Mouse (Mus musculus) hindbrain, embryonic 11.5 days (tissue): ENCODE measurements at regions not wholly inside any gene's neighbourhood (a gene's known extent, or its start where the extent isn't known, plus 50 kb on each side); places are given as distances from the start of the nearest gene placed in this dataset.

ENCODE experiments used
- ATAC-seq: fragments of 200-750 bp; cut with Nextera tagmentation; 2 replicates; pipeline ENCODE4 v1.8.0; 2017; ENCODE audit warnings: mild to moderate bottlenecking, moderate TSS enrichment, moderate library complexity; ENCODE audit not compliant: low FRiP score
- DNase-seq: peaks from one replicate; pipeline ENCODE4 v3.0.0-alpha.2; 2015; ENCODE audit warnings: low spot score
- H3K27ac ChIP-seq: fragments of 300-500 bp; sonication (generic); 2 replicates; pipeline ENCODE4 v1.5.1; 2014; ENCODE audit warnings: mild to moderate bottlenecking, low read depth, low read length
- H3K27me3 ChIP-seq: fragments of 300-500 bp; sonication (generic); 2 replicates; pipeline ENCODE4 v1.6.1; 2014; ENCODE audit warnings: mild to moderate bottlenecking, low read length, moderate library complexity, mixed read lengths; ENCODE audit not compliant: control insufficient read depth, insufficient read depth
- H3K36me3 ChIP-seq: fragments of 300-500 bp; sonication (generic); 2 replicates; pipeline ENCODE4 v1.6.1; 2014; ENCODE audit warnings: mild to moderate bottlenecking, low read length, moderate library complexity, mixed read lengths; ENCODE audit not compliant: control insufficient read depth, insufficient read depth
- H3K4me1 ChIP-seq: fragments of 300-500 bp; sonication (generic); replicated peaks from 2 replicates; pipeline ENCODE4 v1.6.1; 2014; ENCODE audit warnings: low read length, mixed read lengths; ENCODE audit not compliant: control insufficient read depth, insufficient read depth
- H3K4me2 ChIP-seq: fragments of 300-500 bp; sonication (generic); replicated peaks from 2 replicates; pipeline ENCODE4 v1.6.1; 2014; ENCODE audit warnings: mild to moderate bottlenecking, low read depth, low read length
- H3K4me3 ChIP-seq: fragments of 300-500 bp; sonication (generic); 2 replicates; pipeline ENCODE4 v1.5.1; 2014; ENCODE audit warnings: low read depth, low read length
- H3K9ac ChIP-seq: fragments of 300-500 bp; sonication (generic); 2 replicates; pipeline ENCODE4 v1.6.1; 2014; ENCODE audit warnings: low read depth, low read length
- H3K9me3 ChIP-seq: fragments of 300-500 bp; sonication (generic); 2 replicates; pipeline ENCODE4 v1.6.1; 2016; ENCODE audit warnings: low read length; ENCODE audit not compliant: control insufficient read depth
- WGBS: fragments of 180-500 bp; shearing (Covaris S2); extraction: QIAGEN DNeasy Blood & Tissue Kit; methylation state at CpG from one replicate; pipeline ENCODE4 v1.1.7; 2014; 5-methylcytosine and 5-hydroxymethylcytosine counted together

DNA sequence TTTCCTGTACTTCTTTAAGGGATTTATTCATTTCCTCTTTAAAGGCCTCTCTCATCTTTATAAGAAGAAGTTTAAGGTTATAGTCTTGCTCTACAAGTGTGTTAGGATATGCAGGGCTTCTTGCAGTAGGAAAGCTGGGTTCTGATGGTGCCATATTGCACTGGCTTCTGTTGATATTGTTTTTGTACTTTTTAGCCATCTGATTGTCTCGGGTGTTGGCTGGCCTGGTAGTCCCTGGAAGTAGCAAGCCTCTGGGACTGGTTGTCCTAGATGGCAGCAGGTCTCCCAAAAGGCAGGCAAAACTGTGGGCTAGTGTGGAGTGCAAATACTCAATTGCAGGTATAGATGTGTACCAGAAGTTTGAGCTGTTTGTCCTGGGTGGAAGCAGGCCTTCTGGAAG lies 147.1 kb downstream of the Ccdc71l start:
- DNase-seq (no peak), ATAC-seq (no peak)
- Histone ChIP-seq H3K36me3 (no peaks in the 10 kb centered on the region), H3K4me3 (no peak overlapping the region), H3K4me1 (no peaks in the 10 kb centered on the region), H3K9me3 (no peaks in the 10 kb centered on the region), H3K27me3 (no peaks in the 10 kb centered on the region), H3K9ac (no peak overlapping the region), H3K27ac (no peak overlapping the region), H3K4me2 (no peak overlapping the region)
- WGBS, result 67% methylated on average over 1 of the region's 1 CpGs

- Histone ChIP-seq H3K36me3 (no peaks in the 10 kb centered on the region), H3K27ac (no peak overlapping the region), H3K4me2 (no peak overlapping the region), H3K4me1 (no peaks in the 10 kb centered on the region), H3K9me3 (no peaks in the 10 kb centered on the region), H3K4me3 (no peak overlapping the region), H3K9ac (no peak overlapping the region), H3K27me3 (no peaks in the 10 kb centered on the region)
- no peak for ATAC-seq
- WGBS, result 89% methylated on average over 3 of the region's 3 CpGs
- no peak for DNase-seq
Measured at GRCm38 (mm10) chr12:32531216-32531615, 152.7 kb downstream of the Ccdc71l start.

DNA sequence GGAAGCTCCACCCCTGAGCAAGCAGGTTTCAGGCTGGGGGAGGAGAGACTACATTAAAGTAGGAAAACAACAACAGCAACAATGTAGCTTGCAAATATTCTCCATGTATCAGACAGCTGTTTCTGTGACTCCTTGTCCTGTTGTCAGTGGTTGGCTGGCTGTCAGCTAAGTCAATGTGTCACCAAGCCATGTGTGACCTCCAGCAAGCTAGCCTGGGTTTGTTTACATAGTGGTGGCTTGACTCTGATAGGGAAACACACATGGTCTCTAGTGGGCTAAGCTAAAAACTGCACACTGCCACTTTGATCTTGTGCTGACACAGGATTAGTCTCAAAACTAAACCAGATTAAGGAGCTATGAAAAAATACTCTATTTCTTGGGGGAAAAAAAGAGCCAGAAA lies 155.1 kb downstream of the Ccdc71l start:
- DNase-seq, result no peak
- no peak for ATAC-seq
- Histone ChIP-seq H3K4me1 (no peaks in the 10 kb centered on the region), H3K36me3 (no peaks in the 10 kb centered on the region), H3K4me3 (no peak overlapping the region), H3K4me2 (no peak overlapping the region), H3K27me3 (no peaks in the 10 kb centered on the region), H3K9ac (no peak overlapping the region), H3K9me3 (no peaks in the 10 kb centered on the region), H3K27ac (no peak overlapping the region)

DNA sequence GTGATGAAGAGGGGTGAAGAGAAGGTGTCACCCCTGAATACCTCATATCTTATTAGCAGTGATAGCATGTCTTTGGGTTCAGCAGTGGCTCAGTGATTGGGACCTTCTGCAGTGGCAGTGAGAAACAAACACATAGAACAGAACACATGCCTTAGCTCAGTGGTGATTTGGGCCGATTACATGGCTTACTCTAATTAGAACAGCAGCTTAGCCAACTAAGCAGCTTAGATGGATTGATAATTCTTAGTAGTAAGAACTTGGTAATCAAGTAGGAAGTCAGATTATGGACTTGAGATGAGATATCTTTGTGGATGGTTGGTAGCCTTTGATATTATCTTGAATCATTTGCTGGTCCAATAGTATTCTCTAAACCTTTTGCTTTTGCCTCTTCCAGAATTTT lies 167.0 kb downstream of the Ccdc71l start:
- H3K9me3 ChIP-seq, result no peaks in the 10 kb centered on the region
- 88% methylated on average over 1 of the region's 1 CpGs for WGBS
- no peaks in the 10 kb centered on the region for H3K36me3 ChIP-seq
- DNase-seq (no peak), ATAC-seq (no peak)
- no peak overlapping the region for H3K4me3 ChIP-seq
- no peak overlapping the region for H3K27ac ChIP-seq
- no peaks in the 10 kb centered on the region for H3K27me3 ChIP-seq
- H3K9ac ChIP-seq, result no peak overlapping the region
- no peak overlapping the region for H3K4me2 ChIP-seq
- no peaks in the 10 kb centered on the region for H3K4me1 ChIP-seq

DNA sequence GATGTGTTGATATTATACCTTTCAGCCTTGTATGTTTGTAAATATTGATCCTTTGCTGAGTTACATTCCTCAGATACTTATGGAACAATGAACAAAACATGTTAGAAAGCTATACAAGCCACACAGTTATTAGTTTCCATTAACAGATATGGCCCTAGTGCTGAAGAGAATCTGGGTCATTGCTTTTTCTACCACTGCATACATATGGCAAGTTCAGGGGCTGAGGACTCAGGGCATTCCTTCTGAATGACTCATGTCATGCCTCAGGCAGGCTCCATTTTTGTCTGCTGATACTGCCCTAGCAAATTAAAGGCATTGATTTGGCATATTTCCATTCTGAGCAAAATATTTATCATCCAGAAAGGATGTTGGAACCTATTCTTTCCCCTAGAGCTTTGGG lies 167.9 kb downstream of the Ccdc71l start:
- ATAC-seq (no peak), DNase-seq (no peak)
- Histone ChIP-seq H3K27ac (no peak overlapping the region), H3K9ac (no peak overlapping the region), H3K4me3 (no peak overlapping the region), H3K36me3 (no peaks in the 10 kb centered on the region), H3K27me3 (no peaks in the 10 kb centered on the region), H3K9me3 (no peaks in the 10 kb centered on the region), H3K4me2 (no peak overlapping the region), H3K4me1 (no peaks in the 10 kb centered on the region)

DNA sequence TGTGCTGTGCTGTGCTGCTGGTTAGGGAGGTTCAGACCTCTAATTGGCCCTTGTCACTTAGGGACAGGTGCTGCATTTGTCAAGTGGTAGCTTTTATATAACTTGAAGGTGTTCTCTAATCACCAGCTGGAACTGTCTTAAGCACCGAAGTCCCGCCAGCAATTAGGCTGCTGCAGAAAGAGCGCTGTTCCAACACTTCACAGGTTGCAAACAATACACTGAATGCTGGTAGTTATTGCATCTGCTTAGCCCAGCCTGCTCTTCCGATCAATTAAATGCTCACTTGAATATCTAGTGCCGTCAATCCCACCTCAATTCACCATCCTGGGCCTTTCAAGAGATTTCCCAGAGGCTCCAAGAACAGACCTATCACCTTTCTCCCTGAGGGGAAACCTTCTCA lies 175.3 kb downstream of the Ccdc71l start:
- no peak for DNase-seq
- 89% methylated on average over 5 of the region's 5 CpGs for WGBS
- Histone ChIP-seq H3K27me3 (no peaks in the 10 kb centered on the region), H3K9ac (no peak overlapping the region), H3K4me1 (no peaks in the 10 kb centered on the region), H3K4me2 (no peak overlapping the region), H3K9me3 (no peaks in the 10 kb centered on the region), H3K4me3 (no peak overlapping the region), H3K36me3 (no peaks in the 10 kb centered on the region), H3K27ac (no peak overlapping the region)
- no peak for ATAC-seq

GRCm38 (mm10) chr12:32567777-32568176 lies 189.3 kb downstream of the Ccdc71l start:
- Histone ChIP-seq H3K27ac (no peak overlapping the region), H3K36me3 (no peaks in the 10 kb centered on the region), H3K27me3 (no peaks in the 10 kb centered on the region), H3K9ac (no peak overlapping the region), H3K9me3 (no peaks in the 10 kb centered on the region), H3K4me1 (no peaks in the 10 kb centered on the region), H3K4me3 (no peak overlapping the region), H3K4me2 (no peak overlapping the region)
- ATAC-seq, result no peak
- DNase-seq, result no peak
- WGBS, result 75% methylated on average over 3 of the region's 3 CpGs

- H3K36me3 ChIP-seq, result no peaks in the 10 kb centered on the region
- DNase-seq (no peak), ATAC-seq (no peak)
- H3K4me3 ChIP-seq, result no peak overlapping the region
- no peaks in the 10 kb centered on the region for H3K4me1 ChIP-seq
- H3K9me3 ChIP-seq, result no peaks in the 10 kb centered on the region
- H3K27ac ChIP-seq, result no peak overlapping the region
- WGBS, result 84% methylated on average over 6 of the region's 6 CpGs
- no peak overlapping the region for H3K4me2 ChIP-seq
- H3K9ac ChIP-seq, result no peak overlapping the region
- H3K27me3 ChIP-seq, result no peaks in the 10 kb centered on the region
Measured at GRCm38 (mm10) chr12:32581304-32581703, 202.8 kb downstream of the Ccdc71l start.

- no peak overlapping the region for H3K4me3 ChIP-seq
- 78% methylated on average over 10 of the region's 10 CpGs for WGBS
- no peak overlapping the region for H3K4me2 ChIP-seq
- H3K36me3 ChIP-seq, result no peaks in the 10 kb centered on the region
- DNase-seq (no peak), ATAC-seq (no peak)
- no peak overlapping the region for H3K27ac ChIP-seq
- no peak overlapping the region for H3K9ac ChIP-seq
- no peaks in the 10 kb centered on the region for H3K27me3 ChIP-seq
- no peaks in the 10 kb centered on the region for H3K4me1 ChIP-seq
- H3K9me3 ChIP-seq, result no peaks in the 10 kb centered on the region; the same call in 1 of the 2 replicates
Measured at GRCm38 (mm10) chr12:32602131-32602815, 217.1 kb upstream of the Nampt start.
